Mouse (Mus musculus) liver, embryonic 14.5 days (tissue): ENCODE measurements around the gene Man1c1.

Source experiments
- CTCF ChIP-seq: IDR thresholded peaks from 2 replicates; pipeline ENCODE4 v1.5.1; 2016; ENCODE audit warnings: antibody characterized with exemption, low read depth, control low read depth
- EP300 ChIP-seq: IDR thresholded peaks from 2 replicates; pipeline ENCODE4 v1.6.1; 2016; ENCODE audit warnings: antibody characterized with exemption, low read depth

- TF ChIP-seq CTCF (no peak), EP300 (no peak)
Measured at GRCm38 (mm10) chr4:134624109-134624862, 79.8 kb downstream of the Man1c1 start.
